Mouse (Mus musculus) limb, embryonic 13.5 days (tissue): ENCODE data around the gene Mospd2. TPM values are rescaled to one million over a fixed set of nuclear protein-coding genes. Genes with fewer than 3 reads are reported as not detected.

Experiments used
- ATAC-seq: fragments of 200-750 bp; cut with Nextera tagmentation; 2 replicates; pipeline ENCODE4 v1.8.0; 2017; ENCODE audit warnings: low read depth, moderate number of reproducible peaks, moderate TSS enrichment; ENCODE audit not compliant: low FRiP score
- H3K27ac ChIP-seq: fragments of 300-500 bp; sonication (generic); 2 replicates; pipeline ENCODE4 v1.5.1; 2015; ENCODE audit warnings: inconsistent platforms, mild to moderate bottlenecking, moderate library complexity
- H3K27me3 ChIP-seq: fragments of 300-500 bp; sonication (generic); 2 replicates; pipeline ENCODE4 v1.6.1; 2015; ENCODE audit warnings: mild to moderate bottlenecking, inconsistent platforms
- H3K36me3 ChIP-seq: fragments of 300-500 bp; sonication (generic); 2 replicates; pipeline ENCODE4 v1.6.1; 2015; ENCODE audit warnings: inconsistent platforms, mild to moderate bottlenecking, moderate library complexity
- H3K4me1 ChIP-seq: fragments of 300-500 bp; sonication (generic); 2 replicates; pipeline ENCODE4 v1.6.1; 2015; ENCODE audit warnings: inconsistent platforms
- H3K4me2 ChIP-seq: fragments of 300-500 bp; sonication (generic); replicated peaks from 2 replicates; pipeline ENCODE4 v1.6.1; 2015; ENCODE audit warnings: inconsistent platforms, mild to moderate bottlenecking, moderate library complexity
- H3K4me3 ChIP-seq: fragments of 300-500 bp; sonication (generic); 2 replicates; pipeline ENCODE4 v1.5.1; 2015; ENCODE audit warnings: moderate library complexity, mild to moderate bottlenecking, inconsistent platforms
- H3K9ac ChIP-seq: fragments of 300-500 bp; sonication (generic); 2 replicates; pipeline ENCODE4 v1.6.1; 2015; ENCODE audit warnings: mild to moderate bottlenecking, inconsistent platforms
- H3K9me3 ChIP-seq: fragments of 300-500 bp; sonication (generic); 2 replicates; pipeline ENCODE4 v1.6.1; 2016; ENCODE audit warnings: inconsistent platforms
- WGBS: fragments of 180-500 bp; shearing (Covaris S2); methylation state at CpG from one replicate; pipeline ENCODE4 v1.1.7; 2015; 5-methylcytosine and 5-hydroxymethylcytosine counted together
- polyA plus RNA-seq: library from polyadenylated mRNA; unstranded; fragments of >200 nt; fragmentation: Nextera tagmentation; extraction: Ambion mirVana; gene quantifications from 2 replicates; pipeline ENCODE4 v1.2.1, GENCODE M21; 2015

Gene Mospd2
- polyA plus RNA-seq: 17.7 and 19.7 TPM in 2 replicates

GRCm38 (mm10) chrX:164980193-164980775 lies at the start of gene Mospd2, which contains the start of gene Fancb:
TSS of gene Mospd2 (minus strand) at chrX:164980375.
TSS of gene Fancb (plus strand) at chrX:164980592.
- peak within 1 kb of the TSS; percentile 55 for H3K4me3 ChIP-seq
- H3K27ac ChIP-seq: peak within 1 kb of the TSS; percentile 22; the same call in 1 of the 2 replicates
- peaks cover 17% of the 10 kb centered on the region for H3K27me3 ChIP-seq
- no peaks in the 10 kb centered on the region for H3K36me3 ChIP-seq
- H3K4me2 ChIP-seq: peak within 1 kb of the TSS; percentile 63
- peak within 1 kb of the TSS; percentile 65 for H3K9ac ChIP-seq
- H3K9me3 ChIP-seq: no peaks in the 10 kb centered on the region
- no peaks in the 10 kb centered on the region for H3K4me1 ChIP-seq
- peak; percentile 100 for ATAC-seq
- 13% methylated on average over 23 of the region's 26 CpGs for WGBS

- Histone ChIP-seq H3K27me3 (0 out of 2 replicates have a peak, but pooled peaks cover 9% of the 10 kb centered on the region), H3K4me1 (no peaks in the 10 kb centered on the region), H3K27ac (no peak within 1 kb of the TSS), H3K9me3 (no peaks in the 10 kb centered on the region), H3K4me2 (no peak within 1 kb of the TSS), H3K36me3 (no peaks in the 10 kb centered on the region), H3K9ac (no peak within 1 kb of the TSS), H3K4me3 (no peak within 1 kb of the TSS)
- no peak for ATAC-seq
These were observed 24.7 kb upstream of the Mospd2 start, which contains the start of gene Gm17604 for GRCm38 (mm10) chrX:165004779-165005324. TSS of gene Gm17604 (minus strand) at chrX:165004829.

- no peak for ATAC-seq
- no peaks in the 10 kb centered on the region for H3K4me1 ChIP-seq
- H3K4me3 ChIP-seq: no peak overlapping the region
- no peak overlapping the region for H3K27ac ChIP-seq
- H3K9me3 ChIP-seq: no peaks in the 10 kb centered on the region
- peaks cover 10% of the 10 kb centered on the region; the same call in 1 of the 2 replicates for H3K27me3 ChIP-seq
- no peak overlapping the region for H3K9ac ChIP-seq
- no peak overlapping the region for H3K4me2 ChIP-seq
- 31% methylated on average over 4 of the region's 4 CpGs for WGBS
- H3K36me3 ChIP-seq: no peaks in the 10 kb centered on the region
These were observed 23.0 kb upstream of the Mospd2 start for GRCm38 (mm10) chrX:165003141-165003540.

GRCm38 (mm10) chrX:164978866-164979265 lies 1.3 kb downstream of the Mospd2 start:
- Histone ChIP-seq H3K27me3 (peaks cover 17% of the 10 kb centered on the region), H3K4me2 (peak overlapping the region; percentile 63), H3K4me1 (no peaks in the 10 kb centered on the region), H3K9ac (no peak overlapping the region), H3K9me3 (no peaks in the 10 kb centered on the region), H3K36me3 (no peaks in the 10 kb centered on the region), H3K27ac (no peak overlapping the region), H3K4me3 (peak overlapping the region; percentile 55; the same call in 1 of the 2 replicates)
- no peak for ATAC-seq
- 79% methylated on average over 2 of the region's 2 CpGs for WGBS

- H3K4me1 ChIP-seq: no peaks in the 10 kb centered on the region
- H3K4me3 ChIP-seq: no peak overlapping the region
- WGBS: 90% methylated on average over 3 of the region's 3 CpGs
These were observed 9.0 kb downstream of the Mospd2 start for GRCm38 (mm10) chrX:164971206-164971605.

GRCm38 (mm10) chrX:164965750-164966448 lies 14.3 kb downstream of the Mospd2 start:
- H3K9me3 ChIP-seq: no peaks in the 10 kb centered on the region
- ATAC-seq: no peak
- H3K4me2 ChIP-seq: no peak overlapping the region
- H3K27ac ChIP-seq: no peak overlapping the region
- H3K4me1 ChIP-seq: no peaks in the 10 kb centered on the region
- WGBS: 88% methylated on average over 3 of the region's 3 CpGs
- peaks cover 3% of the 10 kb centered on the region; the same call in 1 of the 2 replicates for H3K27me3 ChIP-seq
- no peaks in the 10 kb centered on the region for H3K36me3 ChIP-seq
- no peak overlapping the region for H3K9ac ChIP-seq
- no peak overlapping the region for H3K4me3 ChIP-seq

More at GRCm38 (mm10) chrX:164971206-164971605, 9.0 kb downstream of the Mospd2 start:
- no peaks in the 10 kb centered on the region for H3K9me3 ChIP-seq
- no peak for ATAC-seq
- H3K9ac ChIP-seq: no peak overlapping the region
- no peak overlapping the region for H3K27ac ChIP-seq
- H3K4me2 ChIP-seq: no peak overlapping the region
- no peaks in the 10 kb centered on the region for H3K36me3 ChIP-seq
- no peaks in the 10 kb centered on the region for H3K27me3 ChIP-seq

- no peak overlapping the region for H3K4me3 ChIP-seq
- H3K9ac ChIP-seq: no peak overlapping the region
- H3K36me3 ChIP-seq: peaks cover 5% of the 10 kb centered on the region; the same call in 1 of the 2 replicates
- H3K27me3 ChIP-seq: peaks cover 8% of the 10 kb centered on the region; the same call in 1 of the 2 replicates
- H3K4me2 ChIP-seq: no peak overlapping the region
- 49% methylated on average over 5 of the region's 5 CpGs for WGBS
- no peak for ATAC-seq
- 0 out of 2 replicates have a peak, but pooled peaks cover 7% of the 10 kb centered on the region for H3K4me1 ChIP-seq
- no peak overlapping the region for H3K27ac ChIP-seq
- H3K9me3 ChIP-seq: no peaks in the 10 kb centered on the region
These were observed 27.4 kb downstream of the Mospd2 start for GRCm38 (mm10) chrX:164952601-164953375.

GRCm38 (mm10) chrX:164951858-164952576 lies 28.2 kb downstream of the Mospd2 start:
- Histone ChIP-seq H3K9me3 (no peaks in the 10 kb centered on the region), H3K4me3 (no peak overlapping the region), H3K4me1 (0 out of 2 replicates have a peak, but pooled peaks cover 7% of the 10 kb centered on the region), H3K36me3 (peaks cover 5% of the 10 kb centered on the region; the same call in 1 of the 2 replicates), H3K4me2 (no peak overlapping the region), H3K27ac (peak overlapping the region; percentile 33; the same call in 1 of the 2 replicates), H3K27me3 (peaks cover 9% of the 10 kb centered on the region; the same call in 1 of the 2 replicates), H3K9ac (no peak overlapping the region)
- 41% methylated on average over 11 of the region's 11 CpGs for WGBS
- no peak for ATAC-seq

- Histone ChIP-seq H3K27me3 (0 out of 2 replicates have a peak, but pooled peaks cover 3% of the 10 kb centered on the region), H3K27ac (no peak overlapping the region), H3K4me3 (no peak overlapping the region), H3K9ac (no peak overlapping the region), H3K4me2 (no peak overlapping the region), H3K4me1 (no peaks in the 10 kb centered on the region), H3K36me3 (peaks cover 10% of the 10 kb centered on the region), H3K9me3 (no peaks in the 10 kb centered on the region)
- WGBS: 96% methylated on average over 5 of the region's 5 CpGs
- no peak for ATAC-seq
These were observed 38.6 kb downstream of the Mospd2 start for GRCm38 (mm10) chrX:164941540-164941939.

- 73% methylated on average over 3 of the region's 3 CpGs for WGBS
- Histone ChIP-seq H3K4me3 (no peak overlapping the region), H3K9ac (no peak overlapping the region), H3K27me3 (peaks cover 2% of the 10 kb centered on the region; the same call in 1 of the 2 replicates), H3K36me3 (no peaks in the 10 kb centered on the region), H3K27ac (no peak overlapping the region), H3K4me1 (no peaks in the 10 kb centered on the region), H3K9me3 (no peaks in the 10 kb centered on the region), H3K4me2 (no peak overlapping the region)
- ATAC-seq: no peak
These were observed 67.2 kb downstream of the Mospd2 start for GRCm38 (mm10) chrX:164912993-164913392.

GRCm38 (mm10) chrX:164912186-164912585 lies 68.0 kb downstream of the Mospd2 start:
- Histone ChIP-seq H3K4me2 (no peak overlapping the region), H3K9ac (no peak overlapping the region), H3K27me3 (peaks cover 2% of the 10 kb centered on the region; the same call in 1 of the 2 replicates), H3K4me1 (no peaks in the 10 kb centered on the region), H3K9me3 (no peaks in the 10 kb centered on the region), H3K27ac (no peak overlapping the region), H3K36me3 (no peaks in the 10 kb centered on the region), H3K4me3 (no peak overlapping the region)
- ATAC-seq: no peak
- 75% methylated on average over 4 of the region's 4 CpGs for WGBS
